Mouse (Mus musculus) testis, adult 2 months (tissue): ENCODE data around the gene Flt3l.

Source experiments
- CTCF ChIP-seq: fragments of 200-500 bp; IDR thresholded peaks from 2 replicates; pipeline ENCODE4 v1.5.1; 2012; ENCODE audit warnings: low read depth, mild to moderate bottlenecking, inconsistent platforms, low read length, moderate library complexity; ENCODE audit not compliant: control insufficient read depth, insufficient read depth, insufficient replicate concordance
- POLR2A ChIP-seq: fragments of 200-500 bp; IDR thresholded peaks from 2 replicates; pipeline ENCODE4 v1.6.1; 2012; ENCODE audit warnings: low read depth, mild to moderate bottlenecking, inconsistent platforms, low read length, moderate library complexity; ENCODE audit not compliant: control insufficient read depth

DNA sequence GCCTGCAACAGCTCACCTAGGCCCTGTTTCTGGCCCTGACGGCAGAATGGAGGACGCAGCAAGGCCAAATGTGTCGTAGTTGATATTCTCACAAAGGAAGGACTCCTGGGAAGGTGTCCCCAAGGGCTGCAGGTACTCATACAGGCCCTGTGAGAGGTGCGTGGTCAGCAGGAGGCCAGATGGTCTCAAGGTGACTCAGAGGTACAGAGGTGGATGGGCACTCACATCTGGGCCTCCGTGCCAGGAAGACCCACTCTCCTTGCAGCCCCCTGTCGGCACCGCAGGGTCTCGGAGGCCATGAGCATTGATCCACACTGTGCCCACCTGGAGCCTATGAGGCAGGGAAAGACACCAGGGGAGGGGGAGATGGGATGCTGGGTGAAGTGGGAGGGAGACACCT, 9.2 kb upstream of the Flt3l start:
- TF ChIP-seq POLR2A (no peak), CTCF (no peak)
